Mouse (Mus musculus) C2C12 (cell line): ENCODE data around the gene 1700011L22Rik. TPM values are rescaled to one million over a fixed set of nuclear protein-coding genes. Genes with fewer than 3 reads are reported as not detected.

Experiments
- H3K27me3 ChIP-seq: one replicate; pipeline ENCODE4 v1.6.1; 2011; ENCODE audit not compliant: control insufficient read depth, insufficient read depth, insufficient read length
- H3K36me3 ChIP-seq: one replicate; pipeline ENCODE4 v1.6.1; 2011; ENCODE audit not compliant: control insufficient read depth, insufficient read depth
- H3K4me3 ChIP-seq: one replicate; pipeline ENCODE4 v1.5.1; 2011; ENCODE audit warnings: mild to moderate bottlenecking, control low read depth; ENCODE audit not compliant: poor library complexity, insufficient read depth, severe bottlenecking
- H3K79me2 ChIP-seq: one replicate; pipeline ENCODE4 v1.6.1; 2011; ENCODE audit not compliant: control insufficient read depth, insufficient read depth
- H3K79me3 ChIP-seq: one replicate; pipeline ENCODE4 v1.6.1; 2011; ENCODE audit warnings: low read depth, control low read depth
- H3ac ChIP-seq: one replicate; pipeline ENCODE3; 2011; ENCODE audit warnings: low read depth; ENCODE audit not compliant: control insufficient read depth, insufficient read length
- CEBPB ChIP-seq: IDR thresholded peaks from one replicate; pipeline ENCODE4 v1.6.1; 2011; ENCODE audit warnings: low read depth, mild to moderate bottlenecking, control low read depth, moderate library complexity
- CTCF ChIP-seq: IDR thresholded peaks from one replicate; pipeline ENCODE4 v1.5.1; 2011; ENCODE audit not compliant: control insufficient read depth, insufficient read depth, insufficient read length
- FOSL1 ChIP-seq: IDR thresholded peaks from one replicate; pipeline ENCODE4 v1.8.0; 2011; ENCODE audit warnings: mild to moderate bottlenecking, low read length; ENCODE audit not compliant: poor library complexity, insufficient read depth, severe bottlenecking
- MAX ChIP-seq: IDR thresholded peaks from one replicate; pipeline ENCODE4 v1.6.1; 2011; ENCODE audit warnings: mild to moderate bottlenecking, control low read depth
- MYOD1 ChIP-seq: IDR thresholded peaks from one replicate; pipeline ENCODE4 v1.6.1; 2011; ENCODE audit warnings: low read depth; ENCODE audit not compliant: control insufficient read depth, insufficient read length
- MYOG ChIP-seq: IDR thresholded peaks from one replicate; pipeline ENCODE4 v1.6.1; 2011; ENCODE audit not compliant: control insufficient read depth, insufficient read length; ENCODE audit errors: extremely low read depth
- USF1 ChIP-seq: IDR thresholded peaks from one replicate; pipeline ENCODE4 v1.6.1; 2011; ENCODE audit warnings: low read depth, mild to moderate bottlenecking, control low read depth, moderate library complexity
- polyA plus RNA-seq: library from polyadenylated mRNA; unstranded; fragments of >200 nt; fragmentation: generic; extraction: Trizol; gene quantifications from one replicate; pipeline ENCODE4 v1.2.1, GENCODE M21; 2012; ENCODE audit warnings: missing spikeins

The 1700011L22Rik gene
- polyA plus RNA-seq, 1 experiment, result not detected

GRCm38 (mm10) chr8:79206895-79207294 is 41.5 kb downstream of the 1700011L22Rik start:
- no peaks in the 10 kb centered on the region for H3K36me3 ChIP-seq
- no peaks in the 10 kb centered on the region for H3K27me3 ChIP-seq
- H3K79me3 ChIP-seq, result no peaks in the 10 kb centered on the region
- TF ChIP-seq CEBPB (no peak), USF1 (no peak), FOSL1 (no peak), MYOD1 (no peak), CTCF (no peak), MAX (no peak), MYOG (no peak)
- no peak overlapping the region for H3ac ChIP-seq
- no peak overlapping the region for H3K4me3 ChIP-seq
- no peaks in the 10 kb centered on the region for H3K79me2 ChIP-seq

- no peak overlapping the region for H3K4me3 ChIP-seq
- H3K79me3 ChIP-seq, result no peaks in the 10 kb centered on the region
- no peaks in the 10 kb centered on the region for H3K27me3 ChIP-seq
- TF ChIP-seq USF1 (no peak), MYOG (no peak), MYOD1 (no peak), MAX (no peak), CTCF (no peak), FOSL1 (no peak), CEBPB (no peak)
- no peaks in the 10 kb centered on the region for H3K79me2 ChIP-seq
- no peaks in the 10 kb centered on the region for H3K36me3 ChIP-seq
- H3ac ChIP-seq, result no peak overlapping the region
Observed at GRCm38 (mm10) chr8:79201446-79202147, 46.8 kb downstream of the 1700011L22Rik start.

GRCm38 (mm10) chr8:79198675-79199074 is 49.7 kb downstream of the 1700011L22Rik start:
- Histone ChIP-seq H3K27me3 (no peaks in the 10 kb centered on the region), H3K79me2 (no peaks in the 10 kb centered on the region), H3K4me3 (no peak overlapping the region), H3ac (no peak overlapping the region), H3K79me3 (no peaks in the 10 kb centered on the region), H3K36me3 (peaks cover 3% of the 10 kb centered on the region)
- no peak for TF ChIP-seq FOSL1
- TF ChIP-seq CEBPB, result no peak
- TF ChIP-seq CTCF, result no peak
- no peak for TF ChIP-seq MYOD1
- no peak for TF ChIP-seq USF1
- no peak for TF ChIP-seq MYOG
- TF ChIP-seq MAX, result no peak

GRCm38 (mm10) chr8:79196481-79196880 is 51.9 kb downstream of the 1700011L22Rik start:
- H3K36me3 ChIP-seq, result peaks cover 3% of the 10 kb centered on the region
- no peak overlapping the region for H3K4me3 ChIP-seq
- H3K79me3 ChIP-seq, result no peaks in the 10 kb centered on the region
- H3K27me3 ChIP-seq, result no peaks in the 10 kb centered on the region
- no peaks in the 10 kb centered on the region for H3K79me2 ChIP-seq
- TF ChIP-seq MYOG (no peak), USF1 (no peak), CTCF (no peak), FOSL1 (no peak), MAX (no peak), CEBPB (no peak), MYOD1 (no peak)
- H3ac ChIP-seq, result no peak overlapping the region

- peaks cover 20% of the 10 kb centered on the region for H3K36me3 ChIP-seq
- H3K79me2 ChIP-seq, result no peaks in the 10 kb centered on the region
- TF ChIP-seq MYOD1, result no peak
- TF ChIP-seq MYOG, result no peak
- TF ChIP-seq MAX, result no peak
- TF ChIP-seq USF1, result no peak
- TF ChIP-seq CTCF, result no peak
- TF ChIP-seq CEBPB, result no peak
- TF ChIP-seq FOSL1, result no peak
- no peaks in the 10 kb centered on the region for H3K79me3 ChIP-seq
- no peak overlapping the region for H3K4me3 ChIP-seq
- no peaks in the 10 kb centered on the region for H3K27me3 ChIP-seq
- H3ac ChIP-seq, result no peak overlapping the region
Observed at GRCm38 (mm10) chr8:79190071-79190470, 58.3 kb downstream of the 1700011L22Rik start.

- H3ac ChIP-seq, result no peak overlapping the region
- no peaks in the 10 kb centered on the region for H3K27me3 ChIP-seq
- no peaks in the 10 kb centered on the region for H3K79me3 ChIP-seq
- peaks cover 29% of the 10 kb centered on the region for H3K36me3 ChIP-seq
- no peak for TF ChIP-seq CTCF
- no peak for TF ChIP-seq MAX
- no peak for TF ChIP-seq MYOD1
- no peak for TF ChIP-seq FOSL1
- TF ChIP-seq MYOG, result no peak
- TF ChIP-seq CEBPB, result no peak
- no peak for TF ChIP-seq USF1
- no peak overlapping the region for H3K4me3 ChIP-seq
- H3K79me2 ChIP-seq, result no peaks in the 10 kb centered on the region
Observed at GRCm38 (mm10) chr8:79185488-79185887, 62.9 kb downstream of the 1700011L22Rik start.
